Mouse (Mus musculus) neural tube, embryonic 10.5 days (tissue): ENCODE results near the gene Hnrnpu.
"Not testable (repeated sequence)": the region's sequence is repeated elsewhere in the genome, so short reads cannot be mapped to it uniquely, and the experiment has no call there.

Experiments used
- DNase-seq: peaks from one replicate; pipeline ENCODE4 v3.0.0-alpha.2; 2017; ENCODE audit warnings: low spot score; ENCODE audit errors: extremely low spot score

Gene Hnrnpu

DNA sequence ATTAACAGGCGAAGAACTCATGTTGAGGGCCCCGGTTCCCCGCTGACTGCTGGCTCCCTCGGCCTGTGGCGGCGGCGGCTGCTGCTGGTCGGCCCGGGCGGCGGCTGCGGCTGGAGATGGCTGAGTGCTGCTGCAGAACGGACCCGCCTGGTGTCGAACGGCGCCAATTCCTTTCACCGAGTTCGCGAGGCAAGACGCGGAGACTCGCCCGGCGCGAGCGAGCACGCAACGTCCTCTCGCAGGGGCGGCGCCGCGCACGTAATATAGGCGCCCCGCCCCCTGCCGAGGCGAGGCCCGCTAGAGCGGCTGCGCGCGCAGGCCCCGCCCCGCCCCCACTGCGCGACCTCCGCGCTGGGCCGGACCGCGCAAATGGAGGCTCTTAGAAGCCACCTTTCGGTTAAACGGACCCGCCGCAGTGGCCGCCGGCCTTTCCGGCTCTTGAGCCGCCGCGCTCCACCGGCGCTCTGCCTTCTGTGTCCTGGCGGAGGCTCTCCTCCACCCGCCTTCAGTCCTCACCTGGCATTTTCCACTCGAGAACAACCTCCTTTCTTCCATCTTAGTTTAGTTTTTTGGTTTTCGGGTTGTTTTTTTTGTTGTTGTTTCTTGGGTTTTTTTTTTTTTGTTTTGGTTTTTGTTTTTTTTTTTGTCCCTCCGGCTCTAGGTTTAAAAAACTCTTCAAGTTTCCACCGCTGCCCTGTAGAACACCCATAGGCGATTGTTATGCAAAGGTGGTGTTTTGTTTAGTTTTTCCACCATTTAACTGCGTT is at the start of gene Hnrnpu:
Hnrnpu (minus strand) TSS at position 247 of the 767 bp plus-strand sequence.
- peak; percentile 95 for DNase-seq

DNA sequence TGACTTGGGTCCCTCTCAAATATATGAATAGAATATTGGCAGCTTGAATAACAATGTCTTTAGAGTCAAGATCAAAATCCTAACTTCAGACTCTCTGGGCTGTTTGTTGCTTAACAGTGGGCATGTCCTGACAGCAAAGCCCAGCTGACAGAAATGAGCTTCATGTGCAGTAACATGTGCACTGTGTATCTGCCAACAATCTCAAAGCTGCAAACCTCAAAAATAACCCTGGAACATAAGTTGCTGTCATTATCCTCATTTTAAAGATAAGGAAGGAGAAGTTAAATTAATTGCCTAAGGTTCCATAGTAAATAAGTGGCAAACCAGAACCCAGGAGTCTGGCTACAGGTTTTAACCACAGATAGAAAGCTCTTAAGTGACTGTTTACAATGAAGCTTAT is 44.6 kb upstream of the Hnrnpu start:
- no peak for DNase-seq

DNA sequence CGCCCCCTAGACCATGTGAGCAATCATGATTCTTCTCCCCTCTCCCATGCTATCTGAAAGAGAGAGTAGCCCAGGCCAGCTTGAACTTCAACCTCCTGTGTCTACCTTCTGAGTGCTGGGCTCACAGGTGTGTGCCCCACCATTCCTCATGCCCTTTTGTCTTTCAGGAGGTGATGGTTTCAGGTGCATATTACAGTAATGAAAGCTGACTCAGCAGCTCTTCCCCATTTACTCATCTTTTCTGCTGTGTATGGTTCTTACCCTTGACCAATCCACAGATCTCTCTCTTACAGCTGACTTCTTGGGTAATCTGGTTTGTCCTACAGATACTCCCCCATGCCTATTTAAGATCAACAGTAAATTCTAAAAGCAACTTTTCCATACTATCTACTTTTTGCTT is 41.6 kb upstream of the Hnrnpu start:
- no peak for DNase-seq

DNA sequence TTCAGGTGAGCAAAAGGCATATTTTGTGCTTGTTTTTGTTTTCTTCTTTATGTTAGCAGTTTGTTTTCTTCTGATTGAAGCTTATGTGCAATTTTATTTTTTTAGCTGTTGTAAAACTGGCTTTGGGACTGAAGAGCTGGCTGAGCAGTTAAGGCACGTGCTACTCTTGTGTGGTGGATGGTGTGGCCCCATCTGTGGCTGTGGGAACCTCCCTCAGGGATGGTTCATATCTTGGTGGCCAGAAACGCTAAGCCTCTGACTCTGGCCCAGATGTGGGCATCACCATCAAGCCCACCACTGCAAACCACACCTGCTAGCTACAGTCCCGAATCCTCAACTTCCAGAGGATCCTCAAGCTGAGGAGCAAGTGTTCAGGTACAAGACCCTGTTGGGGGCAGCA is 40.5 kb upstream of the Hnrnpu start:
- DNase-seq: no peak

DNA sequence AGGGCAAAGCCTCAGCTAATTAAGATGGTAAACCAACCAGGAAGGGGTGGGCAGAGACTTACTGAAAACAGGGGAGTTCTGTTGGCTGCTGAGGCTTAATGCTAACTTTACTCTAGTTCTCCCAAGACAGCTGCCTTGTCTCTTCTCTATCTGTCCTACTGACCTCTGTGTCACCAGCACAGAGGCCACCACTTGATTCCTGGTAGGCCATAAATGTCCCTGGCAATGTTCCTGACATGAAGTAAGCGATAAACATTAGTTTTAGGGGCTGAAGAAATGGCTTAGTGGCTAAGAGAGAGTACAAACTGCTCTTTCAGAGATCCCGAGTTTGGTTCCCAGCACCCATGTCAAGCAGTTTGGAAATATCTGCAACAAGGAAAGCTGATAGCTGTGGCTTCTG is 39.3 kb upstream of the Hnrnpu start:
- DNase-seq: no peak

DNA sequence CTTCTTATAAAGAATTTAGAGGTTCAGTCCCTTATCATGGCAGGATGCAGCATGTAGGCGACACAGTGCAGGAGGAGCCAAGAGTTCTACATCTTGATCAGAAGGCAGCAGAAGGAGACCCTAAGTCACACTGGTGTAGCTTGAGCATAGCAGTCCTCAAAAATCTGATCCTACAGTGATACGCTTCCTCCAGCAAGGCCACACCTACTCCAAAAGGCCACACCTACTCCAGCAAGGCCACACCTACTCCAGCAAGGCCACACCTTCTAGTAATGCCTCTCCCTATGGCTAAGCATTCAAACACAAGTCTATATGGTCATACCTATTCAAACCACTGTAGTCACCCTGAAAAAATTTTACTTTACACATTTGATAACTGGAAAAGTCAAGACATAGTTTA is 38.5 kb upstream of the Hnrnpu start:
- DNase-seq: no peak

DNA sequence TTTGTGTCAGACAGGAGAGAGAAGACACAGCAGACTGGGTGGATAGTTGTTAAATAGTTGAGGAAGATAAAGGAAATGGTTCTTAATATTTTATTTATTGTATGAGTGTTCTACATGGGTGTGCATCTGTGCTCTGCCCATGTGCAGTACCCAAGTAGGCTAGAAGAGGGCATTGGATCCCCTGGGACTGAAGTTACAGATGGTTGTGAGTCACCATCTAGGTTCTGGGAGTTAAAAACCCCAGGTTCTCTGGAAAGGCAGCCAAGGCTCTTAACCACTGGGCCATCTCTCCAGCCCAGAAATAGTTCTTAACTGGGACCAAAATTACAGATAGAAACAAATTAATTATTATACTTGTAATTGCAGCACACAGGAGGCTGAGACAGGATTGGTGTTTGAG is 37.8 kb upstream of the Hnrnpu start:
- no peak for DNase-seq

DNA sequence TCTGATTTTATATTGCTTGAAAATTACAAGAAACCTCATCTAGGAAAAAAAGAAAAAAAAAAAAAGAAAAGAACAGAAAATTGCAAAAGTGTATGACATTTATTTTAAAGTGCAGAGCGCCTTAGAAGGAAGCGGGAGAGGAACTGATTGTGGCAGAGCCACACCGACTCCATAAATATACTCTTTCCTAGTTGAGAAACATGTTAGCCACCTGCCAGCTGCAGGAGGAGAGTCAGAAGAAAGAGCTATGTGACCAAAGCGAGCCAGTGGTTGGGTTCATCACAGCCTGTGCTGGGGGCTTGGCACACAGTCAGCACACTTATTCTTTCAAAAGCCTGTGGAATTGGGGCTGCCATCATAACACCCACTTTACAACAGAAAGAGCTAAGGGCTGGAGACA is 35.1 kb upstream of the Hnrnpu start:
- DNase-seq: no peak

DNA sequence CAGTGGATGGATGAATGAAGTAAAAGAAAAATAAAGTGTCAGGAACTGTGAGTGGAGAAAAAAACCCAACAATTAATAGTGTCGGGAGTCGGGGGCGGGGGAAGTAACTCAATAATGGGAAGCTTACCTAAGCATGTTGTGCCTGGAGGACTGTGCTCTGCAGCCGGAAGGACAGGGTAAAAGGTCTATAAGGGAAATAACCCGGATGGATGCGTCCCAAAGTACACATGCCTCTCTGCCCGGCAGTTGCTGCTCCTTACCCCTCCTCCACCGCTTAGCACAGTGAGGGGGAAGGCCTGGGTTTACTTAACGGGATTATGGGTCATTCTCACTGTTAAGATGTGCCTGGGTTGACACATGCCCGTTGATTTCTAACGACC is 31.7 kb upstream of the Hnrnpu start:
- peak; percentile 52 for DNase-seq

DNA sequence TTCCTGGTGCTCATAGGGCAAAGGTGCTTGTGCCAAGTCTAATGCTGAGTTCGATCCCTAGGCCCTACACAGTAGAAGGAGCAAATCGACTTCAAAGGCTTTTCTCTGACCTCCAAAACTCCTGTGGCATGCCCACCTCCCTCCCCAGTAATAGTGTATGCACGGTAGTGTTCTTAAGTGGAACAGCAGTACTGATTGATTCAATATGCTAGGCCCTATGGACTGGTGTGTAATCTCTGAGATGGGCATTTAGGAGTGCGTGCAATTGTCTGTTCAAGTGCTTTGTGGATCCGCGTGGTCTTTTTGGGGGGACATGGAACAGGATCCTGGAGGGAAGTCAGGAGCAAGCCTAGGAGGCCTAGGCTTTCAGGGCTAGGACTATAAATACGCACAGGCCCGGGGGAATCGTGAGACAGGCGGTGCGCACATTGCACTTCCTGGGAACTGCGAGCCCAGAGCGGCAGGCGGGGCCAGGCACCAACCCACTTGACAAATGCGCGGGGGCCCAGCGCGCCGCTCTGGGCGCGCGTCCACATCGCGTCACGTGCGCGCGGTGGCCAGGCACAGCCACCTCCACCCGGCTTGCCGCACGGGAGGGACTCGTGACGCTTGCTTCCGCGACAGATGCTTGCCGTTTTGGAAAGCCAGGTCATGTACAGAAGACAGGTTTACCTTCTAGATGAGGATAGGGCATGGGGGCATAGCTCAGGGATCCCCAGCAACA is 31.1 kb upstream of the Hnrnpu start:
- peak; percentile 78 for DNase-seq

DNA sequence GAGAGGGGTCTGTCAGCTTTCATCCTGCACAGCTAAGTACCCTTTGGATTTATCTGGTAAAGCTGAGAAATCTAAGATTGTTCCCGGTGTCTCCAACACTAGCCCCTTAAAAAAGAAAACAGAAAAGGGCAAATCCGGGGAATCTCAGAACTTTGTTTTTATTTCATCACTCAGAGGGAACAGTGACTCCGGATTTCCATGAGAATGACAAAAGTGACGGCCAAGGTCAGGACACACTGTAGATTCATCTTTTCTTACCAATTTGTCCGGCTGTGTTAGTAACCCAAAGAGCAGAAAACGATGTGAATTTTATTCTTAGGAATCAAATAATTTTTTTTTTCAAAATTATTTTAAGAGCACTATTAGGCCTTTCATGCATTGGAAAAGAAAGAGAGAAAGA is 30.5 kb upstream of the Hnrnpu start:
- no peak for DNase-seq

DNA sequence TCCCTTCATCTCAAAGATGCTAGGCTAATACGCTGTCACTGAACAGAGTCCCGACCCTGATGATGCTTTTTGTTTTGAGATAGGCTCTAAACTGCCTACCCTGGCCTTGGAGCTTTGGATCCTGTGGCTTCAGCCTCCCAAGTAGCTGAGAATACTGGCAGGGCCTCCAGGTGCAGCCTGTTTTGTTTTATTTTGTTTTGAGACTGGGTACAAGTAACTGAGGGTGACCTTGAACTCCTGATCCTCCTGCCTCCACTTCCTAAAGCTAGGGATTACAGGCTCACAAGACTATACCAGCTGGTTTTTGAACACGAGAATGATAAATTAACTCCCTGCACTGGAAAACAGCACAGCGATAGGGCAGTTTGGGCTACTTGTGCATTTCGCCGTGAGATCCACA is 27.6 kb upstream of the Hnrnpu start:
- DNase-seq: no peak

DNA sequence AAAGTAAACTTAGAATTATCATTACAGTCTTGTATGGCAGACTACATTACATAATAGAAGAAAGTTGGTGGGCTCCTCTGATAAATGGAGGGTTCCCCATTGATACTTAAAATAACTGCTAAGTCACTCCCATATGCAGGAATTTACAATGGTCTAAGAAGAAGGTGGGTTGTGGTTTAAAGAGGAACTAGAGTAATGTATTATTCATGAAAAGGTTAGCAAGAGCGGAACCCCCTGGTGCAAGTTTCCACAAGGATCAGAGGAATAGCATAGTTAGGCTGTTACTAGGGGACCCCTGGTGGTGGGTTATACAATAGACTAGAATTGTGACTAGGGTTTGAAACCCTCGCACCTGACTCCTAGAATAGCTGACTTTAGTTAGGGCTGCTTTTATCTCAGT is 23.1 kb upstream of the Hnrnpu start:
- no peak for DNase-seq

DNA sequence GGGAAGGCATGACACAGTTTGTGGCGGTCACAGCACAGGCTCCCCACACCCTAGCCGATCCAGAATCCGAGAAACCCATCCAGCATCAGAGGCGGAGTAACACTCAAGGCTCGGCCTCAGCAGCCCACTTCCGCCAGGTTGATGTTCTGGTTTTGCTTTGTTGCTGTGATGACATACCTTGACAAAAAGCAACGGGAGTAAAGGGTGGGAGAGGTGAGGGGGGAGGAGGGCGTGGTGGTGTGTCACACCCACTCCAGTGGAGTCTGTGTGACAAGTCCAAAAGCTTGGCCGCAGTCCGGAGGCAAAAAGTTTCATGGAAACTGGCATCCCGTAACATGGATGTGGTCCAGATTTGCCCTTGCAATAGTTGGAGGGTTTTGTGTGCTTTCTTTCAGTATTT is 22.7 kb upstream of the Hnrnpu start:
- no peak for DNase-seq

DNA sequence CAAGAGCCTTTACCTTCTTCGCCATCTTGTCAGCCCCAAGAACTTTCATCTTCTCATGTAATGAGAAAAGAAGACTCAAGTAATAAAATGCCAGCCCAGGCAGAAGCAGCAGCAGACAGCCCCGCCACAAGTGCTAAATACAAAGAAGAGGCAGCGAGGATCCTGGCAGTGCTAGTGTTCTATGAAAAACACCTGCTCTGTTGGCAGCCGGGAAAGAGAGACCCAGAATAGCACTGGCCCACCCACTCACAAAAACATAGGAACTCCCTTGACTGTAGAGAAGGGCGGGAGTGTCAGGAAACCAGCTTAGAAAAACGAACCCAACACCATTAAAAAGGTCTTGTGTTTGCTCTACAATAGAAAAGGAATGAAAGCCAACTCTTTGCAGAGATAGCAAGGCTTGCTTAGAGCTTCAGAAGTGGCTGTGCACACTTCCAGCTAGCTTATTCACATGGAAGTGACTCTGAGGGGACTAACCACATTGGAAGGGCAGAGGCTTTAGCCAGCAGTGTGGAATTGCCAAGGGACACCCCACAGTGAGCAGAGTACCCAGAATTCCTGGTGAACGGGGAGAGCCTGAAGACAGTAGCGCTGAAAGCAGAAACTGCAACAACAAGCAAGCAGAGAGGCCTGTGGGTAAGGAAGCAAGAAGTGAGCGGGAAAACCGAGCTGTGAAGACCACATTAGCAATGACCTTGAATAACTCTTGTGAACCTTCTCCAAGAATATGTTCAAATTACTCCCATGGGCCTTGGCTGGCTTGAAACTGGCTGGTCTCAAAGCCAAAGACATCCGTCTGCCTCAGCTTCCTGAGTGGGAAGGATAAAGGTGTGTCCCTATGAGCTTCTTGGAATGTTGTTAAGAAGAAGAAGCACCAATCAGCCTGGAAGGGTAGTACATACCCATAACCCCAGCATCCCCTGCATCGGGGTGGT is 20.4 kb upstream of the Hnrnpu start:
- DNase-seq: no peak

DNA sequence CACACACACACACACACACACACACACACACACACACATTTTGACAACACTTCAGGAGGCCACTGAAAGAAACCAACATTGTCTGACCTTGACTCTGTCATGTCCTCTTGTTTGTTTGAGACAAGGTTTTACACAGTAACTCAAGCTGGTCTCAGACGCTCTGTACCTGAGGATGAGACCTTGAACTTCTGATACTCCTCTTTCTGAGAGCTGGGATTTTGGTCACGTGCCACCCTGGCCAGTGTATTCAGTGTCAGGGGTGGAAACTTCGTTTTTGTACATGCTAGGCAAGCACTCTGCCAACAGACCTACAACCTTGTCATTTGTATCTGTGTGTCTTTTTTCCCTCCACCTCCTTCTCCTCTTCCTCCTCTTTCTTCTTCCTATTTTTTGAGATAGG is 17.0 kb upstream of the Hnrnpu start:
- DNase-seq: no peak

DNA sequence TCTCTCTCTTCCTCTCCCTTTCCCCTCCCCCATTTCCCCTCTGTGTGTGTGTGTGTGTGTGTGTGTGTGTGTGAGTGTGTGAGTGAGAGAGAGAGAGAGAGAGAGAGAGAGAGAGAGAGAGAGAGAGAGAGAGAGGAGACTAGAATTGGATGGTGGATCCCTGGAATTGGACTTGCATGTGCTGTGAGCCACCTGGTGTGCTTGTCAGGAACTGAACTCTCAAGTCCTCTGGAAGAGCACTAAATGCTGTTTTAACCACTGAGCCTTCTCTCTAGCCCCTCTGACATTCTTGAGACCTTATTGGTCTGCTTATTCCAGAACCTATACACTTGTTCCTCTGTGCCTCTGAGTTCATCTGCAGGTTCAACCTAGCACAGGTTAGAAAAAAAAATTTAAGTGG is 14.0 kb upstream of the Hnrnpu start:
- no peak for DNase-seq

DNA sequence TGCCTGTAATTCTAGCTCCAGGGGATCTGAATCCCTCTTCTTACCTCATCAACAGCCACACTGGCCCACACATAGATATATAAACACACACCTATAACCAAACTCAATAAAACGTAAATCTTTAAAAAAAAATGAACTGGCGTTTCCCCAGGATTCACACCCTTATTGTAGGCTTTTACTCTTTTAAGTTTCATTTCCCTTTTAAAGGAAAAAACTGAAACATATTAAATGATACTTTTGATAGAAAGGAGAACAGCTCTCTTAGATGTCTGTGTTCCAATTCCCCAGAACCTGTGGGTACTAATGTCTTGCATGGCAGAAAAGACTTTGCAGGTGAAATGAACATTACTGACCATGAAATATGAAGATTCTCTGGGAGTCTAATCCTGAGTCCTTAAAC is 13.2 kb upstream of the Hnrnpu start:
- DNase-seq: no peak

DNA sequence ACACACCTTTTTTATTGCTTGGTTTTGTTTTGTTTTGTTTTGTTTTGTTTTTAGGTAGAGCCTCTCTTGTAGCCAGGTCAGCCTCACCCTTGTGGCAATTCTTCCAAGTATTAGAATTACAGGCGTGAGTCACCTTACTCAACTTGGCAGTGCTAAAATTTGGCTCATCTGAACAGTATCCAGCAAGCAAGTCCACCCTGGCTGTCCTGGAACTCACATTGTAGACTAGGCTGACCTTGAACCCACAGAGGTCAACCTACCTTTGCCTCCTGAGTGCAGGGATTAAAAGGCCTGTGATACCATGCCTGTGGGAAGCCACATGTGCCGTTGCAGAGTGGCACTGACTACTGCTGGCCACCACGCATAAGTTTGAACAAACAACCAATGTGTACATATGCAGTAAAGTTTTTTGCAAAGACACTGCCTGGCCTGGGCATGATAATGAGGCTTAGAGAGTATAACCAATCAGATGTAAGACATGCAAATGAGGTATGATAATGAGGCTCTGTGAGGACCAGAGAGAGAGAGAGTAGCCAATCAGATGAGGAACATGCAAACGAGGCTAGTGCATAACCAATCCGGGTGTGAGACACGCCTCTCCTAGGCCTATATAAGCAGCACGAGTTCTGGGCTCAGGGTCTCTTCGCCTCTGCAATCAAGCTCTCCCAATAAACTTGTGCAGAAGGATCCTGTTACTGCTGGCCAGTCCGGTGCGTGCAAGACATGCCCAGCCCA is 6.6 kb upstream of the Hnrnpu start:
- not testable (repeated sequence) for DNase-seq

DNA sequence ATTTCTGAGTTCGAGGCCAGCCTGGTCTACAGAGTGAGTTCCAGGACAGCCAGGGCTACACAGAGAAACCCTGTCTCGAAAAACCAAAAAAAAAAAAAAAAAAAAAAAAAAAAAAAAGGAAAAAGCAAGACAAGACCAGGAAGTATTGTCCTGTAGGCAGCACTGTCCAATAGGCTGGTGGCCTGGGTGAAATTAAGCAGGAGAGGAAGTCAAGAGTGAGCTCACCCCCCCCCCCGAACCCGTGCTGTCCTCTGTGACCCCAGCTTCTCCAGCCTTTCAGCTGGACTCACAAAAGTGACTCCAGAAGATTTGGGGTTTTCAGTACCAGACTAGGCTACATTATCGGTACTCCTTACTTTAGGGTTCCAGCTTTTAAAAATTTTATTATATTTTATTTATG is 5.0 kb upstream of the Hnrnpu start:
- DNase-seq: no peak

DNA sequence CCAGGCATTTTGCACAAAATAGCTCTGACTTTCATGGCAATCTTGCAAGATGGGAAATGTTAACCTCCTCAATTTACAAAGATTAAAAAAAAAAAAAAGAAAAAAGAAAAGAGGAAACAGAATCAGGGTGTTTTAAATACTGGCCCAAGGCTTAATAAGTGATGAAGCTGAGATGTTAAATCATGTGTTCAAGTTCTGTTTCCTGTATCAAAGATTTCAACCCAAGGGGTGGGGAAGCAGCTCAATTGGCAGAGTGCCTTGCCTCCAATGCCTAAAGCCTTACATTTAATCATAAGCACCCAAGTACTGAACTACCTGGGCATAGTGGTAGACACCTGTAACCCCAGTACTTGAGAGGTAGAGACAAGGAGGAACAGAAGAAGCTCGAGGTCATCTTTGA is 4.5 kb upstream of the Hnrnpu start:
- DNase-seq: no peak
